Mouse (Mus musculus) layer of hippocampus, adult 11-12 months (tissue): ENCODE data around the gene Plxnd1.
A peak's percentile ranks its signal among the peaks of the same experiment; 100 is the strongest.

Source experiments
- DNase-seq: peaks from one replicate; pipeline ENCODE4 v3.0.0; 2022; ENCODE audit warnings: low spot score

Plxnd1 gene

DNA sequence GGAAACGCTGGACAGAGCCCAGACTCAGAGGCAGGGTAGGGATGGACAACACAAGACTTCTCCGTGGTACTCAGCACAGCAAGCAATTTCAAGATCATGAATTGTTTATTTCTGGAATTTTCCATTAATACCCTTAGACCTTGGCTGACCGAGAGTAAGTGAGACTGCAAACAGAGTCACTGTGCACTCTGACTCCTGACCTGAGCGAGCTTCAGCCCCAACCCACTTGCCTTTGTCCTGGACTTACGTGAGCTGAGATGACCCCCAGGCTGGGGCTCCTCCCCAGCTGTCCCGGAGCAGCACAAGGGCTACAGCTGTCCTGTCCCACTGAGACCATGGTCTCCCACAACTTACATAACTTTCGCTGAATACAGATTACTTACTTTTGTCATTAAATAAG lies 11.9 kb downstream of the Plxnd1 start:
- DNase-seq: no peak

DNA sequence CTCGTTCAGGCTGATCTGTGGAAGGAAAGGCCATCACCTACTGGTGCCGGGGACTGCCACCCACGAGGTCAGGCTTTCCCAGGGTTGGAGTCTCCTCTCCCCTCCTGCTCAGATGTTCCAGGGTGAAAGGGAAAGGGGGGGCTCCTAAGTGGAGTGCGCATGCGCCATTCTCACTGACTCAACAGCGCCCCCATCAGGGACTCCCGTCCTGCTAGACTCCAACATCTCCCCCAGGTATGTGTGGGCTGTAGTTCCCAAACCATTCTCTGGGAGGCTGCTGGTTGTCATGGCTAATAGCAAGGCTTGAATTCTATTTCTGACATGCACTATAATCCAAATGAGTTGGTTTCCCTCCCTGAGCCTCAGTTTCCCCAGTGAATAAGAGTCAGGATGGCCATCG lies 16.2 kb downstream of the Plxnd1 start:
- DNase-seq: no peak

DNA sequence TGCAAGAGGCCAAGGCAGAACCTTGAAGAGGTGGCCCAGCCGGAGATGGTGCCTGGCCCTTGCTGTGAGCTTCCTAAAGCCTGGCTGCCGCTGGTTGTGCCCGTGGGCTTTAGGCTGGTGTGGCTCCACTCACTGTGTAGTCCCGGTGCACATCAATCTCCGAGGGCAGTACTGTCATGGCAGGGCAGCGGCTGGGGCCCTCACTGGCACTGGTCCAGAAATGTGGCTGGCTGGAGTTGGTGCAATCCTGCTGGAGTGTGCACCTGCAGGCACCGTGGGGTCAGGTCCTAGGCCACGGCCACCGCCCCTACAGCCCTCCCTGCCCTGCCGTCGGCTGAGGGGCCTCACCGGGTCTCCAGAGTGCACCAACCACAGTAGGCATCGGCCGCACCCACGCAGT lies 17.0 kb downstream of the Plxnd1 start:
- no peak for DNase-seq

DNA sequence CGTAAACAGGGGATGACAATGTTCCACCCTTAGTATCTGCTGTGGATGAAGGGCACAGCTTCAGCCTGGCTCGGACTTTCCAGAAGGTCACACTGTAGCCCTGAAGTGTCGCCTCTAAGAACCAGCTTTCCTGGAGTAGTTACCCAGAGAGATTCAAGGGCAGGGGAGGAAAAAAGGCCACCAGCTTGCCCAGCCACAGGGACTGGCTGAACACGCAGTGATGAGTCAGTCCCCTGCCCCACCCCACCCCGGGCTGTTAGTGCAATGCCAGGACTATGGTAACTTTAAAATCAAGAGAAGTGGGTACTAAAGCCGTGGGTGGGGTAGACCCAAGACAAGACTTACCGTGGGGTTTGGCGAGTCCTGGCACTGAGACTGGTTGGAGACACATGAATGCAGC lies 19.2 kb downstream of the Plxnd1 start:
- DNase-seq: no peak

DNA sequence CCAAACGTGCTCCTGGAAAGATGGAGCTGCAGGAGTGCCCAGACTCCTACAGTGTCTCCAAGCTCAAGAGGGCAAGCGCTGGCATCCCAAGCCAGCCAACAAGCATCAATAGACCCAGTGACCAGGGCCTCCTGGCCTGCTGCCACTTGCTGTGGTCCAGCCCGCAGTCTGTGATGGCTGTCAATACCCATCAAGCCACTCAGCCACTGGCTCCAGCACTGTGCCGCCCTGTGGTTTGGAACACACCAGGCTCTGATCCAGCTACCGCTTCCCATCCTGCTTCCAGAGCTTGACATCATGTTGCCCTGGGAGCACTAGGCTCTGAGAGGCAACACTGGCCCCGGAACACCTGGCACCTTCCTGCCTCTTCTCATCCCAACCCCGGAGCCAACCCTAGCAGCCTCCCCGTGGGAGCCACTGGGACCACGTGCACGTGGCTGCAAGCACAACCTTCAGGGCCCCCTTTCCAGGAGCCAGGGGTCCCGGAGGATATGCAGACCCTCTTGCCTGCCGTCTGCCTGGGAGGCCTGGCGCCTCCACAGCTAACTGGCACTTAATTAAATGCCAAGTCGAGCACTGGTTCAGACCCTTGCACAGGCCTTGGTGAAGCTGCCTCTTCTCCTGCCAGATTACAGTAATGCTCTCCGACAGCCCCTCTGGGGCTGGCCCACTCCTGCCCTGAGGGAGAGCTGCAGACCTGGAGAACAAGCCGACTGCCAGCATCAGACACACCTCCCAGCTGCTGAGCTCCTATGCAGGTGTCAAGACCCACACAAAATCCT lies 20.7 kb downstream of the Plxnd1 start:
- DNase-seq: peak; percentile 71

DNA sequence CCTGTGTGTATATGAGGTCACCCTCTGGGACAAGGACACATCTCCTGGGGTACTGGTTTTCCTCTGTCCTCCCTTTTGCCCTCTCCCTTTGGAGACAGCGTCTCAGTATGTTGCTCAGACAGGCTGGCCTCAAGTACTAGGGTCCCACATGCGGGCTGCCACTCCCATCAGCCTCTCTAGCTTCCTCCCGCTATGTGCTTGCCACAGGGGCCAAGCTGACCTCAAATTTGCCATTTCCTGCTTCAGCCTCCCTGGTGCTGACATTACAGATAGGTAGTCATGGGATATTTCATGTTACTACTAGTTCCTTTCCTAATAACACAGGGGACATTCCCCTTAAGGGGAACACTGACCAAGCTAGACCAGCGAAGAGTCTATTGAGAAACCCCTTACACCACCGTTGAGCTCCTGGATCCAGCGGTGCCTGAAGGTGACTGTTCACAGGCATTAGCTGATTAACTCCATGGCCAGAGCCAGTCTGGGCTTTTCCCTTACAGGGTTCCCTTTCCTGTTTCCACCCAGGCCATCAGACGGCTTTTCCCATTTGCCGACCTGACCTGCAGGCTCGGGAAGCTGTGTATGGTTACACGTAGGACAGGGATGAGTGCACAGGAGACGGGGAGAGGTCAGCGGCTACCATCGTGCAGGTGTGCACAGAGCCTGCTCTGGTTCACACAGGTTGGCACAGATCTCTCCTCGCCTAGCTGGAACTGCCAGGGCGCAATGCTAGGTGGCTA lies 21.5 kb downstream of the Plxnd1 start:
- DNase-seq: no peak

DNA sequence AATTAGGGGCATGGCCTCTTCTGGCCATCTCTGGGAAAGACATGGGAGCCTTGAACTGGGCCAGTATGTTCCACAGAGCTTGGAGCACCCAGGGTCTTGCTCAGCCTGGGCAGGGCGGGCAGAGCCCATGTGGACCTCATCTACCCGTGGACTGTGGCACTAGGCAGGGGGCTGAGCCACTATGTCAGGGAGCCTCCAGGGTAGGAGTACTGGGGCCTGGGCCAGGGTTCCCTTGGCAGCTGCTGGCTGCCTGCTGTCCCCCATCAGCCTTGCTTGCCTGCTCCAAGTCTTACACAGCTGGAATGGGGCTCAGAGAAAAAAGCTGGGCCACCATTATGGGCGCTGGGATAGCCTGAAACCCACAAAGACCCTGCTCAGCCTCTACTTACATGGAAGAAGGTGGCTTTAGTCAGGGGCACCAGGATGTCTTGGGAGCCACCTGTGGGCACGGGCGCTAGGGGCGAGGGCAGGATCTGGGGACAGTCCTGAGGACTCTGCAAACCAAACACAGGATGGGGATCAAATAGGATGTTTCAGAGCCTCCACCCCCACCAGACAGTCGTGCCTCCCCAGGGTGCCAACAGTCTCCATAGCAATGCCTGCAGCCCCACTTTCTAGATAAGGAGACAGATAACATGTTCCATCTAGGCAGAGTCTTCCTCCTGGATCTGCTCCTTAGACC lies 22.6 kb downstream of the Plxnd1 start:
- DNase-seq: no peak

DNA sequence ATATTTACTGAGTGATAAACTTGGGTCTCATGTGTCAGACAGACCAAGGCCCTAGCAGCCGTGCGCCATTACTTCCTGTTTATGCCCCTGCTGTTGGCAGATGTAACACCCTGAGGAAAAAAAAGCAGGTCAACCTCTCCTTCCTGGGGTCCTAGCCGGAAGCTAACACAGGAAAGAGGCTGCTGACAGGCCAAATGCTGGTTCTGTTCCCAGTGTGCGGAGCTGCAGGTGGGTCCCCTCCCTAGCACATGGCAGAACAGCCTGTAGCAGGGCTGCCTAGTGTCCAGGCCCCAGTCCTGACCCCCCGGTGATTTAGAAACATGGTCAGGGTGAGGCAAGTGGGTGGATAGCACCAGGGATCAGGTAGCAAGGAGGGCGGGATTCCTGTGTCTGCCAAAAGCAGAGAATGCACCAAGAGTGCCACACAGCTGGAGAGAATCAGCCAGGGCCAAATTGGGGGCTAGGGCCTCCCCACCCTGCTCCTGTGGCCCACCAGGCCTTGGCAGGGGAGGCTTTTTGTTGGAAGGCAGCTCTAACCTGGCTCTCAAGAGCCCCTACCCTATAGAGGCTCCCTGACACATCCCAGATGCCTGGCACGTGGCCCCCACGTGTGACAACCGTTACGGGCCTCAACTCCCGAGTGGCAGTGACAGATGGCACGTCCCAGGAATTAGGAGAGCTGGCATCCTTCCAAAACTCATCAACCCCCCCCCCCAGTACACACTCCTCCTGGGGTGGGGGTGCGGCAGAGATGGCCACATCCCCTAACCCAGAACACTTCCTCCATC lies 23.3 kb downstream of the Plxnd1 start:
- DNase-seq: no peak

DNA sequence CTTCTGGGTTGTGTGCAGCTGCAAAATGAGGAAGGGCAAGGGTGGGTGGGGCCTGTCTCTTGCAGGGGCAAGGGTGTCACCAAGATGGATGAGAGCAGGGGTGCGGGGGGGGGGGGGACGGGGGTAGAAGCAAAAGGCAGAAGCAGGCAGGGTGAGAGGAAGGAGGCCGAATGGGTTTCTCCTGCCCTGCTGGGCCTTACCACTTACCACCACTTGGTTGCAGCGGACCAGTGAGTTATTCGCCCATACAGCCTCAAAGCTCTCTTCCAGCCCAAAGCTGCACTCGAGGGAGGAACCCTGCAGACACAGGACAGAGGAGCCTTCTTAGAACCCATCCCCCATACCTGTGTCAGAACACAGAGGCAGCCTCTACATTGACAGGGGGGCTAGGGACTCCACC lies 24.9 kb downstream of the Plxnd1 start:
- DNase-seq: no peak

DNA sequence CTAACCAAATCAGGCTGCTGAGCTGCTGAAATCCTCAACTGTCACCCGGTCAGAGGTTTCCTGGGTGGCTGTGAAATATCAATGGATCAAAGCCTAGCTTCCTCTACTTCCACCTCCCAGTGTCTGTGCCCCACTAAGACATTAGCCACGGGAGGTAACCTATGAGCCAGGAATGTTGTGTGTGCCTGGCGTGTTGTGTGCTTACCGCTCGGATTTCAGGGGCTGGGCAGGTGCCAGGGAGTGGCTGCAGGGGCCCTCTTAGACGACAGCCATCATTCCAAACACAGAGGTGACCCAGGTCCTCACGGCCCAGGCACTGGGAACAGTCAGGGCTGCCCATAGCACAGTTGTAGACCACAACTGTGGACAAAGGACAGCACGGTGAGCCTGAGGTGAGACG lies 25.7 kb downstream of the Plxnd1 start:
- no peak for DNase-seq

DNA sequence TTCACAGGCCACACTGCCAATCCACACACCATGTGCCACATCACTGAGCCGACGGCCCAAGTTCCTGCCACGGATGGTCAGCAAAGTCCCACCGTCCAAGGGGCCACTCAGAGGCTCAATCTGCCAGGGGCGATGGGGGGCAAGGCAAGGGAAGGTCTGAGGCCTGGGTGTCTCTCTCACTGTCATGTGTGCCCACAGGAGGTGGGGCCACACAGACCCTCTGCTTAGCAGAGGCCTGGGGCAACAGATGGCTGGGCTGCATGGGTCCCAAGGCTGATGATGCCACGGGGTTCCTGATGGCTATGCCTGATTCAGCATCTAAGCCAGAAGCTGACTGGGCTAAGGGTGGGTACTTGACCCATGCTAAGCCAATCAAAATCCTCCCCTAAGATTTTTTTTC lies 26.1 kb downstream of the Plxnd1 start:
- DNase-seq: no peak

DNA sequence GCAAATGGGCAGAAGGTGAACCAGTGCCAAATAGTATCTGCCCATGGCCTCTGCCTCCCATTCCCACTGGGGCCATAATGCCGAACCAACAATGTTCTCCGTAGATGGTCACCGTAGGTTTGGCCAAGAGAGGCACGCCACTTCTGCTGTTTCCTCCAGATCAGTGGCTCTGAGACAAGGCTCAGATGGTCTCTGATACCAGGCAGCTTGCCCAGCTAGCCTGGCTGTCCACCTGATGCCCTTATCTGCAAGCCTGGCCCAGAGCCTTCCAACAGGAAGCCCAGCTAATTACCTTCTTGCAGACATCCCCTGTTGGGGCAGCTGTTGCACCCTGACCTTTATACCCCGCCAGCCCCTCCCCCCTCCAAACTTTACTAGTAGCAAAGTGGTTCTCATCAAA lies 26.7 kb downstream of the Plxnd1 start:
- no peak for DNase-seq

DNA sequence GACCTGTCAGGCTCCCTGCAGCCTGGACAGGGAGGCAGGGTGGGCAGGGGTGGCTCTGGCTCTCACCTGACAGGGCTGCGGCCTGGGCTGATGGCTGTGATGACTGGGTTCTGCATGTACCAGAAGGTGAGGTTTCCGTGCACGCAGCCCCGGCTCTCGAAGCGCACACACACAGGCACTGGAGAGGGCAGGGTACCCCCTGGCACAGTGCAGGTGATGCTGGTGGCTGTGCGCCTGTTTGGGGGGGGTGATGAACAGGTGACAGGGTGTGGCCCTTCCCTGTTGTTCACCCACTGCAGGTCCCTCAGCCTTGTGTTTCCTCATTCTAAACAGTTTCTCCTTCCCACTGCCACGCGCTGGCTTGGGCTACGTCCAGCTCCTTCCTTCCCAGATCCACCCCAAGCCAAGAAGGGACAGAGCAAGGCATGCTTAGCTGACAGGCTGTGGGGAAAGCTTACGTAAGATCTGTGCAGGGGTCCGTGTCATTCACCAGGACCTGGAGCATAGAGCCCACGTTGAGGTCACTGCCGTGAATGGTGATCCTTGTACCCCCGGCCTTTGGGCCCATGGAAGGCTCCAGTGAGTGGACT lies 27.4 kb downstream of the Plxnd1 start:
- no peak for DNase-seq

DNA sequence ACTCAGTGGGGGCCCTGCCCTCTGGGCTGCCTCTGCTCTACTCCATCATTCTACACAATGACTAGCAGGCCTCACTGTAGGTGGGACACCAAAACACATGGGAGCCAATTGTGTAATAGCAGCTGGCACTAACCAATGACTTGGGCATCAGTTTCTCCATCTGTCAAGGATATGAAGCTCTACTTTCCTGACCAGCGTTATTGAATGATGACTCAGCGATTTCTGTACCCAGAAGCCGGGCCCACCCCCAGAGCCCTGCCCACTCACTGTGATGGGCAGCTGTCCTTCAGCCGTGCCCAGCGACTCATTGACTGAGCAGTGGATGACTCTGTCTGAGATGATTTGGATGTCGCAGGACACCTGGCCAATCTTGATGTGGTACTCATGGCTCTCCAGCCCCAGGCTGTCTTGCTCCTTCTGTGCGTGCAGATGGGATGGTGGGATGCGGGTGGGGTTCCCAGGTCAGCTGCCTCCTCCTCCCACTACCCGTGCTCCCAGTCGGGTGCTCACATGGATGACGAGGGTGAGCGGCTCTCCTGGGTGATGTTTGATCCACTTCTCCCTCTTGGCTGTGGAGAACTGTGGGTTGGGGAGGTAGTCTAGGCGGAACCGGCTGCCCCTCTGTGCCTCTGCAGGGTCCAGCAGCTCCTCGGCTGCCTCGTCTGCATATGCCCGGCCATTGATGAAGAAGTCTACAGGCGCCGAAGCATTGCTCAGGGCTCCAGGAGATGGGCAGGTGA lies 28.4 kb downstream of the Plxnd1 start:
- no peak for DNase-seq

DNA sequence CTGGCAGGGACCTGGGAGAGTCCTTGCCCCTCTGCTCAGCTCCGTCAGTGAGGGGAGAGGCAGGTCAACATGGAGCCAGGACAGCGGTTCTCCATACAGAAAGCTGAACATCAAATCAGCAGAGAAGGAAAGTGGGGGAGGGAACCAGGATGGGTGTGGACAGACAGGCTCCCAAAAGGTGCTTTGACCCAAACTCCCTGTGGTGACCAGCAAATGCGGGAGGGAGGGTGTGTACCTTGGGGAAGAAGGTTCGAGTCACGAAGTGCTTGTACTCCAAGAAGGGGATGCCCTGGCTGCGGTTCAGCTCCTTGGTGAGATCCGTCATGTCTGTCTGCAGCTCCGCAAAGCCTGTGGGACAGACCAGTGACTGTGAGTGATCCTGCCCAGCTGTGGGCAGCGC lies 31.1 kb downstream of the Plxnd1 start:
- no peak for DNase-seq

DNA sequence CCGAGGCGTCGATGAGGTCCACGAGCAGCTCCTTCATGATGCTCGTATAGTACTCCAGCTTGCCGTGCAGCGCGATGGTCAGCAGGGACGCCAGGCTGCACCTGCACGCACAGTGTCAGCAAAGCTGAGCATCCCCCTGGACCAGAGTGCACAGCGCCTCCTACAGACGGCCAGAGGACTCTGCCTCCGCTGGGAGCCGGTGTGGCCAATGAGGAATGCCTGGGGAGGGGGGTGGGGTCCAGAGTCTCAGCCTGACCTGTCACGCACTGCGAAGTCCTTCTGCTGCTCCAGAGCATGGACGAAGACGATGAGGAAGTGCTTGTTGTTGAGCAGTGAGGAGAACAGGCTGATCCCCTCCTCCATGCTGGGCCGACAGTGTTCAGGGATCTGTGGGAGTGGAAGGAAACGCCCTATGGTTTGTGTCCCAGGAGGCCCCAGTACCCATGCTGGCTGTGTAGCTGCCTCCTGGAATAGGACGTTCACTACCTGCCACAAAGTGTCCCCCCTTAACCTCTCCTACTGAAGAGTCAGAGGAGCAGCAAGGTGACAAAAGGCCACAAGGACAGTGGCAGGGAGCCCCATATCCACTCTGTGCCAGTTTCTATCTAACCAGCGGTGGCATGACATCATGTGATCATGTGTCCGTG lies 32.2 kb downstream of the Plxnd1 start:
- DNase-seq: no peak

DNA sequence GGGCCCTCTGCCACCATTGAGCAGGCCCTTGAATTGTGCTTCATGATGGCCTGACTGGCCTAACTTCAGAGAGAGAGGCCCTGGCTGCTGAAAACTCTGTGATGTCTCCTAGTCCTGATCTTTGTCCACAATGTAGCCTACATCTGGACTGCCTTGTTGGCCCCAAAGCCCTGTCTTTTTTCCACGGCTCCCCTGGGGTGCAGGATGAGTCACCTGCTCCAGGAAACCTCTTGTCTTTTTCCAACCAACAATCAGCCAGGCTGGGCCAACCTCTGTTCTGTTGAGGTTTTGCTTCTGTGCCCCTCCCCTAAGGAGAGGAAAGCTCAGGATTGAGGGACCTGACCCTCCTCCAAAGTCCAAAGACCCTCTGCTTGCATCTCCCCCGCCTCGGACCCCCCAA lies 33.1 kb downstream of the Plxnd1 start:
- DNase-seq: no peak

DNA sequence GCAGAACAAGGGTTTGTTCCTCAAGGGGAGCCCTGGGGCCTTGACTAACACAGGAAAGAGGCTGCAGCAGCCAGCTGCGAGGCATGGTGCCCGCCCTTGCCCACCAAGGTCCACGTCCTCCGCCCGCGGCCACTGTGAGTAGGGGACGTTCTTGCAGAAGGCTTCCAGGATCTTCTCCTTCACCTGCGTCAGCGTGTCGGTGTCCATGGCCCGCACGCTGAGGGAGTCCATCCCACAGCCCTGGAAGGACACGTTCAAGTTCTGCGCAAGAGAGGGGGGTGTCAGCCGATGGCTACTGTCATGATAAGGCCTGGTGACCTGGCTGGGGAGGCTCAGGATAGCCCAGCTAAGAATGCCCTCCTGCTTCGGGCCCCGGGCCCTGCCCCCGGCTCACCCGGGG lies 34.5 kb downstream of the Plxnd1 start:
- DNase-seq: no peak

DNA sequence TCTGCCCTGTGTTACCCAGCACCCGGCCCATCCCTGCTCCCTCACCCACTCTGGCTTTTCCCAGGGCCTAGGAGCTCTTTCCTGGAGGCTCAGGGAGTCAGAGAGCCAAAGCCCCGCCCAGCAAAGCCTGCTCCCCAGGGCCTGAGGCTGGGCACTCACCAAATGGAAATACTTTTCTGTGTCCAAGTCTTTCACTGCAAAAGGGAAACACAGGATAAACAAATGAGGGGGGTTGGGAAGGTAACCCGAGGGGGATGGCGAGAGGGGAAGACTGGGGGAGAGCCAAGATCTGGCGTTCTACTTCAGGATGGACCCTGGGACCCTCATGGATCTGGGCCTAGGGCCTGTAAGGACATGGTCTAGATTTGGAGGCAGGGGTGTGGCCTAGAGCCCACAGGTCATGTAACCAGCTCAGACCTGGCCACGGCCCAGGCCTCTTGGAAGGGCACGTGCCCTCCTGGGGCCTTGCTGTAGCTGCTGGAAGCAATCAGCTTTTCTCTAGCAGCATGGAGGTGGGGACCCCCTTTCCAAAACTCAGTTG lies 35.6 kb downstream of the Plxnd1 start:
- no peak for DNase-seq

DNA sequence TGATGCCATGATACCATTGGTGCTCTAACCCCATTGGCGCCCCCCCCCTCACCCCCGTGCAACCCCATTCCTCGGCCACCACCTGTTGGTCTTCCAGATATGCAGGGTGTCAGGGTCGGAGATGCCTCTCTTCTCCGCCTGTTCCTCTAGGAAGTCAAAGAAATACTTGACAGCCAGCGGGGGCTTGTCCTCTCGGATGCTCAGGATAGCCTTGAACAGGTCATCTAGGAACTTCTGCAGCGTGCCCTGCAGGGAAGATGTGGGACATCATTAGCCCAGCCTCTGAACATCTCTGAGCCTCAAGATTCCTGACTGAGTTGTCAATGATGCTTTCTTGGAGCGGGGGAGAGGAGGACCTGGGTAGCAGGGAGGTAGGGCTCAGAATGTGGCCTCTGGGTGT lies 36.4 kb downstream of the Plxnd1 start:
- DNase-seq: no peak

DNA sequence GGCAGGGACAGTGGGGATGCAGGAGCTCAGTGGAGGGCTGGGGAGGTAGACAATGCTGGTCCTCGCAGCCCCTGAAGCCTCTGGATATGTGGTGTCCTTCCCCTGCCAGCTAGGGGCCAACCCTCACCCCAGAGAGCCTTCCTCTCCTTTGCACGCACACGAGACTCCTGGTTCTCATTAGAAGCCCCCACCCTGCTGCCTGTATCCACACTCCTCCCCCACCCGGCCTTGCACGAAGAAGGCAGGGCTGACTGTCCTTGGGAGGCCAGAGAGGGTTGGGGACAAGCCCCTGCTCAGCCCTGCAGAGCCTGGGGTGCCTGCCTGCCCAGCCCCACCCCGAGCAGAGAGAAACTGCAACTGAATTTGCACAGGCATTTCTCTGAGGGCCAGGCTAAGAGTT lies 37.1 kb downstream of the Plxnd1 start:
- no peak for DNase-seq
